Mouse (Mus musculus) mammary gland, adult 2 months (tissue): ENCODE results near the gene Fam149a. TPM values are rescaled to one million over a fixed set of nuclear protein-coding genes. Genes with fewer than 3 reads are reported as not detected.

Experiments
- polyA plus RNA-seq: library from polyadenylated mRNA; depleted of rRNA; stranded (reverse); fragments of >200 nt; gene quantifications from 2 replicates; pipeline ENCODE4 v1.2.3, GENCODE M21; 2012; ENCODE audit warnings: low replicate concordance; rRNA removed

Gene Fam149a
- 6.5 and 7.7 TPM in 2 replicates for polyA plus RNA-seq

DNA sequence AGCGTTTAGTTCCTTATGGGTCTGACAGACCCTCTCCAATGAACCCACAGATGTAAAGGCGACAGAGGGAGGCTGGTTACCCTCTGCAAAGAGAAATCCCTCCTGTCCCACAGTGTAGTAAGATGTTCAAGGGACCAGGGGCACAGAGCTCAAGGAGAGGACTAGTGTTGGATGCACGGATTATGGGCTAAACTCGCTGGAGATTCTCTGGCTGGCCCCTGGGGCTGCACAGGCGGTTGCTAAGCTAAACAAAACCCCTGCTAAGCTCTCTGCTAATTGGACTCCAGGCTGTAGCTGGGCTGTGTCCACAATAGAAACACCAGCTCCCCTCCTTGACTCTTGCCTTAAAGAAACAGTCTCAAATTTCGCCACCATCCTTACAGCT lies at the start of gene Fam149a:
Fam149a (minus strand) TSS at position 329 of the 385 bp plus-strand sequence.

GRCm38 (mm10) chr8:45410882-45411281 lies 28.8 kb upstream of the Fam149a start, which contains the start of gene Tlr3:
Gene Tlr3, minus strand, starts transcription at chr8:45411080.

DNA sequence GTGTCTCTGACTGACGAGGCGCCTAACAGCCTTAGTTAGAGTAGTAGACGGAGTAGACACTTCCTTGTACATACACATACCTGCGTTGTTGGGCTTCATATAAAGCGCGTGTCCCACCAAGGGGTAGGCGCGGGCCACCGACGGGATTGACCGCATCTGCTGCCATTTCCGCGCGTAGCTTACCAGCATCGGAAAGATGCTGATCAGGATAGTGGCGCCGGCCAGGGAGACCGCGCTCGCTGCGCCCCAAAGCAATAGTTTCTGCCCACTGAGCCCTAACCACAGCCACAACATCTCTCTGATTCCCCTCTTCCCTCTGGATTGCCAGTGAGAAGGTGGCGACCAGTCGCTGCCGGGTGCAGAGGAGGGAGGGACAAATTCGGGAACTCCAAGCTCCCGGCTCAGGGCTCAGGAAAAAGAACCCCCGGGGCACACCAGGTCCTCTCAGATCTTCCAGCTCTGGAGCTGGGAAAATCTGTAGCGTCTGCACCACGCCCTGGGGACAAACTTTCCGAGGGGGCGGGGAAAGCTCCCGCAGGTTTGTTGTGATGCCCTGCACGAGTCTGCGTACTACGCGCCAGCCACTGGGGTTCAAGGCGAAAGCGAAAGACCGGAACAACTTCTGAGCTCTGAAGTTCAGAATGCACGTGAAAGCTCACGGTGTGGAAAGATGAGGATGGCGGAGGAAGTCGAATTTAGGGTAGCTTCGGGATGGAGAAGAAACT lies 49.2 kb downstream of the Fam149a start, which contains the start of gene Cyp4v3:
Cyp4v3 (minus strand) TSS at position 532 of the 725 bp plus-strand sequence.

GRCm38 (mm10) chr8:45308366-45308765 lies 73.7 kb downstream of the Fam149a start, which contains the start of gene Gm45753:
Gene Gm45753, minus strand, starts transcription at chr8:45308466.

DNA sequence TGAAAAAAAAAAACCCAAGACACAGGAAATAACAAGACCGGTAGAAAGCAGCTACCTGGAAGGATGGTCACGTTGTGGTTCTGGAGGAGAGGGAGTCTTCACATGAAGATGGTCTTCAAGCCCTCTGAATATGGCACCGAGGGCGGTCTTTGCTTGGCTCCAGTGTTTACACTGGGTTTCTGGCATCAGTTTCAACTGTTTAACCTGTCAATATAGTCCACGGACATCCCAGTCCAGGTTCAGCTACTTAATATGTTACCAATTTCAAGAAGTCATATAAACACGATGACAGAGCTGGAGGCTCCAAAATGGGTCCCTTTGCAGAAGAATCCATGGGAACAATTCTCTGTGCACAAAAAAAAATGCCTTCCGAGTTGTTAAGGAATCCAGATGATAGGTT lies 87.4 kb downstream of the Fam149a start, which contains the start of gene Klkb1:
Klkb1 (minus strand) TSS at position 173 of the 400 bp plus-strand sequence.

Other genes with a start within 250 kb of the Fam149a start
- gene F11, start 120.3 kb downstream of the Fam149a start, polyA plus RNA-seq = 0.17 TPM in 1 of 2 replicates, not detected in the other
- gene Klkb1, start 87.4 kb downstream of the Fam149a start, polyA plus RNA-seq = 0.17 and 0.26 TPM in 2 replicates
- gene Gm45753, start 73.8 kb downstream of the Fam149a start, polyA plus RNA-seq = not detected in 2 replicates
- gene Cyp4v3, start 49.1 kb downstream of the Fam149a start, polyA plus RNA-seq = 5.6 and 7.6 TPM in 2 replicates
- gene Tlr3, start 28.8 kb upstream of the Fam149a start, polyA plus RNA-seq = 3.6 and 8.2 TPM in 2 replicates
- 10.0 and 18.0 TPM in 2 replicates for gene Sorbs2, start 125.5 kb upstream of the Fam149a start, polyA plus RNA-seq